Mouse (Mus musculus) neural tube, embryonic 14.5 days (tissue): ENCODE results near the gene Gm37240. TPM values are rescaled to one million over a fixed set of nuclear protein-coding genes. Genes with fewer than 3 reads are reported as not detected.

Source experiments
- ATAC-seq: fragments of 200-750 bp; cut with Nextera tagmentation; 2 replicates; pipeline ENCODE4 v1.8.0; 2017; ENCODE audit warnings: low read depth, mild to moderate bottlenecking, moderate TSS enrichment, moderate library complexity
- H3K27ac ChIP-seq: fragments of 300-500 bp; sonication (generic); 2 replicates; pipeline ENCODE4 v1.5.1; 2014; ENCODE audit warnings: low read depth, mild to moderate bottlenecking, control low read depth, low read length, moderate library complexity, mixed read lengths
- H3K27me3 ChIP-seq: fragments of 300-500 bp; sonication (generic); 2 replicates; pipeline ENCODE4 v1.6.1; 2014; ENCODE audit warnings: low read length; ENCODE audit not compliant: control insufficient read depth, insufficient read depth
- H3K36me3 ChIP-seq: fragments of 300-500 bp; sonication (generic); 2 replicates; pipeline ENCODE4 v1.6.1; 2014; ENCODE audit warnings: low read length, mixed read lengths; ENCODE audit not compliant: control insufficient read depth, insufficient read depth
- H3K4me1 ChIP-seq: fragments of 300-500 bp; sonication (generic); 2 replicates; pipeline ENCODE4 v1.6.1; 2014; ENCODE audit warnings: low read length; ENCODE audit not compliant: control insufficient read depth, insufficient read depth
- H3K4me2 ChIP-seq: fragments of 300-500 bp; sonication (generic); 2 replicates; pipeline ENCODE4 v1.6.1; 2014; ENCODE audit warnings: mild to moderate bottlenecking, low read depth, low read length, control low read depth
- H3K4me3 ChIP-seq: fragments of 300-500 bp; sonication (generic); 2 replicates; pipeline ENCODE4 v1.5.1; 2014; ENCODE audit warnings: low read depth, low read length, control low read depth, mixed read lengths
- H3K9ac ChIP-seq: fragments of 300-500 bp; sonication (generic); replicated peaks from 2 replicates; pipeline ENCODE4 v1.6.1; 2014; ENCODE audit warnings: low read depth, mild to moderate bottlenecking, control low read depth, low read length, mixed read lengths
- H3K9me3 ChIP-seq: fragments of 300-500 bp; sonication (generic); 2 replicates; pipeline ENCODE4 v1.6.1; 2016; ENCODE audit warnings: low read length; ENCODE audit not compliant: control insufficient read depth
- WGBS: fragments of 180-500 bp; shearing (Covaris S2); extraction: QIAGEN DNeasy Blood & Tissue Kit; methylation state at CpG from one replicate; pipeline ENCODE4 v1.1.7; 2014; 5-methylcytosine and 5-hydroxymethylcytosine counted together
- polyA plus RNA-seq: library from polyadenylated mRNA; unstranded; fragments of >200 nt; fragmentation: Nextera tagmentation; extraction: Ambion mirVana; gene quantifications from 2 replicates; pipeline ENCODE4 v1.2.1, GENCODE M21; 2014

Gene Gm37240
- polyA plus RNA-seq, 1 experiment from 2014 or later = not detected

DNA sequence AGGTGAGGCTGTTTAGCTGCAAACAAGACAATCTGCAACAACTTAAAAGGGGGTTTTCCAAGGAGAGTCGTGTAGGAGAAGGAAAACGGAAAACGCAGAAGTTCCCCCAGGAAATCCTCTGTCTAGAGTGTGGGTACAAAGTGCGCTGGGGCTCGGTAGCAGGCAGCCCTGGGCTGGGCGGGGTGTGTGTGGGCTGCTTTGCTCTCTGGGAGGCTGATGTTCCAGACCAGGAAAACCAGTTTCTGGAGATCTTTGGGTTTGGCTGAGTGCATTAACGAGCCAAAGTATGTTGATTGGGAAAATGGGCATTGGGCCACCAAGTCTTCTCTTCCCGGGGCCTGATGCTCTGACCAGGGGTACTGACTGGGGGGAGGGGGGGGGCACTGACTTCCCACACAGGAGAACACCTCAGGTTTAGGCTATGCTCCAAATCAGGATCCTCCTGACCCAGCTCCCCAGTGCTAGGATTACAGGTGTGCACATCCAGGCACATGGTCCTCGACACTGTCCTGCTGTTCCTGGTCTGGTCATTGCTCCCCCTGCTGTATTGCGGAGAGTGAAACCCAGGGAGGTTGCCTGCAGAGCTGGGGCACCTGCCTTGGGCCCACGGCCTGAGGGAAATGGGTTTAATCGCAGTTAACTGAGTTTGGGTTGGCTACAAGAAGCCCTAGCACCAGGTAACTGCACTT is 1249.3 kb downstream of the Gm37240 start:
- no peaks in the 10 kb centered on the region for H3K9me3 ChIP-seq
- no peak for ATAC-seq
- H3K4me2 ChIP-seq = no peak overlapping the region
- no peak overlapping the region for H3K27ac ChIP-seq
- H3K9ac ChIP-seq = no peak overlapping the region
- H3K4me3 ChIP-seq = no peak overlapping the region
- 80% methylated on average over 12 of the region's 12 CpGs for WGBS
- no peaks in the 10 kb centered on the region for H3K4me1 ChIP-seq
- no peaks in the 10 kb centered on the region for H3K27me3 ChIP-seq
- no peaks in the 10 kb centered on the region for H3K36me3 ChIP-seq

- WGBS = 80% methylated on average over 6 of the region's 6 CpGs
- ATAC-seq = no peak
- Histone ChIP-seq H3K4me3 (no peak overlapping the region), H3K27me3 (no peaks in the 10 kb centered on the region), H3K9ac (no peak overlapping the region), H3K27ac (no peak overlapping the region), H3K9me3 (no peaks in the 10 kb centered on the region), H3K36me3 (no peaks in the 10 kb centered on the region), H3K4me1 (no peaks in the 10 kb centered on the region), H3K4me2 (no peak overlapping the region)
Observed at GRCm38 (mm10) chr3:84637095-84637494, 1250.2 kb downstream of the Gm37240 start.

DNA sequence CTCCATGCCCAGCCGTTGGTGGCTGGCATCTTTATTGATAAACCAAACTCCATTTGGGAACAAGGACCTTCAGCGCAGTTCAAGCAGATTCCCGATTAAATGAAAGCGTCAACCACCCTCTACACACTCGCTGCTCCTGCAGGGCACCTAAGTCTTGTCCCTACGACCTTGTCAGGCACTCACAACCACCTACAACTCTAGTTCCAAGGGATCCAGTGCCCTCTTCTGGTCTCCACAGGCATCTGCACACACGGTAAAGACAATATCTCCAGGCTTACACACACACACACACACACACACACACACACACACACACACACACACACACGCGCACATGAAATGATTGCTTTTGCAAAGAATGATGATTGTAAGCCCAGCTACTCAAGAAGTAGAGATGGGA is 1255.7 kb downstream of the Gm37240 start:
- Histone ChIP-seq H3K9me3 (no peaks in the 10 kb centered on the region), H3K4me2 (no peak overlapping the region), H3K4me1 (no peaks in the 10 kb centered on the region), H3K36me3 (no peaks in the 10 kb centered on the region), H3K27ac (no peak overlapping the region), H3K9ac (no peak overlapping the region), H3K27me3 (no peaks in the 10 kb centered on the region), H3K4me3 (no peak overlapping the region)
- no peak for ATAC-seq
- WGBS = 96% methylated on average over 9 of the region's 9 CpGs

DNA sequence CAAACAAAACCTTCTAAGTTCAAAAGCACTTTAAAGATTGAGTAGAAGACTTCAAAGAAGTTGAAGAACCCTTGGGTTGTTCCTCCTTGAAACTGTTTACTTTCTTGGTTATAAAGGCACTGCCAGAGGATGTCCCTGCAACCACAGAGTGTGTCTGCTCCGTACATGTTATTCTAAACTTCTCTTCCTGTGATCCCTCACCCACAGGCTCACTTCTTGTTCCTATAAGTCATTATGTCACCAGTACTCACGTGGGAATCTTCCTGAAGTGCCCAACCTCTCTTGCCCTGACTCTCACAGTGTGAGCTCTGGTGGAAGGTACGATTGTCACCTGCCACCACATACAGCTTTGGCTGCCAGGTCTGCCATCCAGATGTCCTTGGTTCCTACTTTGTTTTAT is 1265.3 kb downstream of the Gm37240 start:
- WGBS = 66% methylated on average over 3 of the region's 3 CpGs
- no peaks in the 10 kb centered on the region for H3K36me3 ChIP-seq

DNA sequence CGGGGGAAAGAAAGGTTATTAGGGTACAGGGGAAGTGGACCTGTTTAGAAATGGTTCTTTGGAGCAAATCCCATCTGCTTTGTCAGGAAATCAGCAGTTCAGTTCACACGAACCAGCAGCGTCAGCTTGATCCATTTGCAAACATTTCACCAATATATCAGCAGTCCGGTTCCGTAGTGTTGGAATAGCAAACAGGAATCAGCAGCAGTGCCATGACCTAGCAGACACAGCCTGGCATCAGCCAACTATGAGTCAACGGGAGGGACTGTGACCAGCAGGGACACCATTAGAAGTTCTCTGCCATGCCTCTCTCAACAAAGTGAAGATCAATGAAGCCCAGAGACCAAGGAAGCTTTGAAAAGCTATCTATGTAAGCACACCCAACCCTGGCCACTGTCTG is 1267.6 kb downstream of the Gm37240 start:
- Histone ChIP-seq H3K27me3 (no peaks in the 10 kb centered on the region), H3K27ac (no peak overlapping the region), H3K4me1 (no peaks in the 10 kb centered on the region), H3K36me3 (no peaks in the 10 kb centered on the region), H3K9ac (no peak overlapping the region), H3K9me3 (no peaks in the 10 kb centered on the region), H3K4me2 (no peak overlapping the region), H3K4me3 (no peak overlapping the region)
- 91% methylated on average over 6 of the region's 6 CpGs for WGBS
- no peak for ATAC-seq

More for the DNA sequence above, 1265.3 kb downstream of the Gm37240 start:
- H3K9me3 ChIP-seq = no peaks in the 10 kb centered on the region
- no peaks in the 10 kb centered on the region for H3K27me3 ChIP-seq
- H3K27ac ChIP-seq = no peak overlapping the region
- H3K4me1 ChIP-seq = no peaks in the 10 kb centered on the region
- no peak overlapping the region for H3K4me2 ChIP-seq
- no peak overlapping the region for H3K9ac ChIP-seq
- no peak for ATAC-seq
- H3K4me3 ChIP-seq = no peak overlapping the region

DNA sequence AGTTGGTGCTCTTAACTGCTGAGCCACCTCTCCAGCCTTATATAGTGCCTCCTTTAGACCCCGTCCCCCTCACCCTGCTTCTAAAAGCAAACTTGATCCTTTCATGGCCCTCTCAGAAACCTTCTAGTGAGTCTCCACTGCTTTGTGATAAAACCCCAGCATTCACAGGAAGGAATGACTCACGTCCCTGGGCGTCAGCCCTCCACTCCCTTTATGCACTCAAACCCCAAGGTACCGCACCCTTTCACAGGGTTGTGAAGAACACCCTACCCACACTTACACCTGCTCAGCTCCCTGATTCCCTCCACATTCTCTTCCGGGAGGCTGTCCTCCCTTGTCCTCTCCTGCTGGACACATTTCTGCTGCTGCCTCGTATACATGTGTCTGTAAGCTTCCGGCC is 1268.3 kb downstream of the Gm37240 start:
- no peaks in the 10 kb centered on the region for H3K27me3 ChIP-seq
- no peak overlapping the region for H3K4me2 ChIP-seq
- no peaks in the 10 kb centered on the region for H3K4me1 ChIP-seq
- H3K9ac ChIP-seq = no peak overlapping the region
- H3K36me3 ChIP-seq = no peaks in the 10 kb centered on the region
- no peak for ATAC-seq
- H3K27ac ChIP-seq = no peak overlapping the region
- no peak overlapping the region for H3K4me3 ChIP-seq
- H3K9me3 ChIP-seq = no peaks in the 10 kb centered on the region
- WGBS = 97% methylated on average over 7 of the region's 7 CpGs

- Histone ChIP-seq H3K9ac (no peak overlapping the region), H3K27me3 (no peaks in the 10 kb centered on the region), H3K4me3 (no peak overlapping the region), H3K4me2 (no peak overlapping the region), H3K27ac (no peak overlapping the region), H3K9me3 (no peaks in the 10 kb centered on the region), H3K4me1 (no peaks in the 10 kb centered on the region), H3K36me3 (no peaks in the 10 kb centered on the region)
- ATAC-seq = no peak
- WGBS = 83% methylated on average over 2 of the region's 2 CpGs
Observed at GRCm38 (mm10) chr3:84618627-84619026, 1268.7 kb downstream of the Gm37240 start.

DNA sequence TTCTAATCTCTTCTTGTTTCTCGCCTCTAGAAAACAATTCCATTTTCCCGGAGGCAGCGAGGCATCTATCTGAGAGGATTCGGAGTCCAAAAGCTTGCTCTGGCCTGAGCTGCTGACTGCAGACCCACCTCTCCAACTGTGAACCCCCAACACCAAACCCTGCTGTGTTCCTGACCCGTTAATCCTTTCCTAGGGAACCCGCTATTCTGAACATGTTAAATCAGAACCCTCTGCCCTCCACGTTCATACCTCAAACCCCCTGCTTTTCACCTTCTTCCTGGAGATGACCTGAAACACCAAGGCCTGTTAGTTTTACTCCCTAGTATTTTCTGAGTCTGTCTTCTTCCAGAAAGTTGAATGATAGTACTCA is 1271.5 kb downstream of the Gm37240 start:
- no peaks in the 10 kb centered on the region for H3K4me1 ChIP-seq
- no peak overlapping the region for H3K9ac ChIP-seq
- no peak overlapping the region for H3K4me2 ChIP-seq
- no peak overlapping the region for H3K27ac ChIP-seq
- H3K36me3 ChIP-seq = no peaks in the 10 kb centered on the region
- WGBS = 50% methylated on average over 7 of the region's 7 CpGs
- no peaks in the 10 kb centered on the region for H3K9me3 ChIP-seq
- ATAC-seq = no peak
- H3K27me3 ChIP-seq = no peaks in the 10 kb centered on the region
- H3K4me3 ChIP-seq = no peak overlapping the region

GRCm38 (mm10) chr3:84615050-84615855 is 1272.1 kb downstream of the Gm37240 start:
- Histone ChIP-seq H3K36me3 (no peaks in the 10 kb centered on the region), H3K4me3 (no peak overlapping the region), H3K4me2 (no peak overlapping the region), H3K9me3 (no peaks in the 10 kb centered on the region), H3K9ac (no peak overlapping the region), H3K27ac (no peak overlapping the region), H3K27me3 (no peaks in the 10 kb centered on the region), H3K4me1 (no peaks in the 10 kb centered on the region)
- WGBS = 24% methylated on average over 5 of the region's 5 CpGs
- peak; percentile 61 for ATAC-seq
